Mouse (Mus musculus): Measurements from ENCODE around the gene Pvalb. TPM values are rescaled to one million over a fixed set of nuclear protein-coding genes. Genes with fewer than 3 reads are reported as not detected.

Gene Pvalb
- not detected for polyA plus RNA-seq (2017; shearing (Covaris generic))

DNA sequence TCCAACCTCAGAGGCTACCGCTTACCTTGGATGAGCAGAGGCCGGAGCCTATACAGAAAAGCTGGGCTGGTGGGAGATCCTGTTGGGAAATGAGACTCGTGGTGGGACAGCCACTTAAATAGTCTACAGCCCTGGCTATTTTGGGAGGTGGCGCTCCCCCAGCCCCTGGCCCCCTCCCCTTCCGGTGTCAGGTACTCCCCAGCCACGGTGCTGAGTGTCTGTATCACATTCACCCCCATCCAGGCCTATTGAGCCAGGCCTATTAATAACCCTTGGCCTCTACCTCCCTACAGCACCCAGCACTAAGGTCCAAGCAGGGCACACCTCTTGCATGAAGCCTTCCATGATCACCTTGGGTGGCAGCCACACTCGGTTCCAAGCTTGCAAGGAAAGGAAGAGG lies at the start of gene Pvalb:
Gene Pvalb (minus strand): TSS at position 89 of the 400 bp plus-strand sequence.

GRCm38 (mm10) chr15:78244695-78245492 lies 38.7 kb upstream of the Pvalb start, which contains the start of gene Ncf4:
TSS of gene Ncf4 (plus strand) at chr15:78244801.

DNA sequence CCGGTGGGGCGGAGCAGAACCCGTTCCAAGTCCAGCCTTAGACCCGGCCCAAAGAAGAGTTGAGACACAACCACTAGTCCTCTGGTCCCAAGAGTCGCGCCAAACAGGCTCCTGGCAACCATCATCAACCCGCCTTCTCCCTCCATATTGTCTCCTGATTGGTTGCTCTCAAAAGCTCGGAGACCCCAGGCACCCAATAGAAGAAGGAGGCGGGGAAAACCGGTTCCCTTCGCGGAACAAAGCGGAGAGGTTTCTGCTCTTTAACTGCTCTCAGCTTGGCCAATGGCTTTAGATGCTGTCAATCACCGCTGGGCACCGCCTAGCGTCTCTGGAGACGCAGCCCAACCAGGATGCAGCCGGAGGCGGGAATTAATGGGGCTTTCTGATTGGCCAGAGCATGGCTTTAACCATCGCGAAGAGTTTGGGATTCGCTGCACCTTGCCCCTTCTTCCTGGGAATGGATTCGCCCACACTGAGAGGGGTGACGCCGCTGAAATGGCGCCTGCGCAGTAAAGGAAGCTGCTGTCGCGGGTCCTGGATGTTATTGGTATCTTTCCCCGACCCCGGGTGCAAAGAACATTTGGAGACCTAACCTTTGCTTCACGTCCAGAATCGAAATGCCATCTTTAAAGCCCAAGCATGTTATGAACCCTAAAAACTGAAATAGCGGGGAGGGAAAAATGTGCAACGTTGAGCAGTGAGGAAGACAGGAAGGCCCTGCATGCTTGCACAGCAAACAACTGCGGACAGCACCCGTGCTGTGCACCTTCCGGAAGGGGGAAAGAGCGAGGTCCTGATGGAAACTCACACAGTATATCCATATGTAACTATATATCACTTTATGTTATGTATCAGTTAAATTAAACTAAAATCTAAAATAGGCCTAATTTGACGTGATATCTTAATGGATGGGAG lies 32.0 kb downstream of the Pvalb start, which contains the start of gene Ift27:
Gene Ift27 (minus strand): TSS at position 136 of the 915 bp plus-strand sequence.

Other genes starting within 250 kb of the Pvalb start
- gene Foxred2, start 249.7 kb downstream of the Pvalb start, polyA plus RNA-seq (2017; shearing (Covaris generic)) = 3.3 TPM
- 177 TPM for gene Eif3d, start 235.6 kb downstream of the Pvalb start, polyA plus RNA-seq (2017; shearing (Covaris generic))
- not detected for gene Cacng2, start 86.4 kb downstream of the Pvalb start, polyA plus RNA-seq (2017; shearing (Covaris generic))
- 28.3 TPM for gene Ift27, start 32.3 kb downstream of the Pvalb start, polyA plus RNA-seq (2017; shearing (Covaris generic))
- 66.2 TPM for gene Ncf4, start 38.4 kb upstream of the Pvalb start, polyA plus RNA-seq (2017; shearing (Covaris generic))
- not detected for gene Csf2rb2, start 99.3 kb upstream of the Pvalb start, polyA plus RNA-seq (2017; shearing (Covaris generic))
- 0.10 TPM for gene Csf2rb, start 119.4 kb upstream of the Pvalb start, polyA plus RNA-seq (2017; shearing (Covaris generic))
- gene Tex33, start 189.5 kb upstream of the Pvalb start, polyA plus RNA-seq (2017; shearing (Covaris generic)) = not detected
- gene Tst, start 199.5 kb upstream of the Pvalb start, polyA plus RNA-seq (2017; shearing (Covaris generic)) = not detected
- gene Mpst, start 200.0 kb upstream of the Pvalb start, polyA plus RNA-seq (2017; shearing (Covaris generic)) = 2.5 TPM
- 3.2 TPM for gene Kctd17, start 222.2 kb upstream of the Pvalb start, polyA plus RNA-seq (2017; shearing (Covaris generic))

Data from naive thymus-derived CD4-positive, alpha-beta T cell, adult 5 months (primary cell).